Mouse (Mus musculus) lung, embryonic 16.5 days (tissue): ENCODE measurements around the gene Mab21l3. TPM values are rescaled to one million over a fixed set of nuclear protein-coding genes. Genes with fewer than 3 reads are reported as not detected.

ENCODE experiments used
- ATAC-seq: fragments of 200-750 bp; cut with Nextera tagmentation; 2 replicates; pipeline ENCODE4 v1.8.0; 2017; ENCODE audit warnings: low read depth, mild to moderate bottlenecking, moderate library complexity
- H3K27ac ChIP-seq: fragments of 300-500 bp; sonication (generic); 2 replicates; pipeline ENCODE4 v1.5.1; 2014; ENCODE audit warnings: mild to moderate bottlenecking, control low read depth, low read length
- H3K27me3 ChIP-seq: fragments of 300-500 bp; sonication (generic); 2 replicates; pipeline ENCODE4 v1.6.1; 2014; ENCODE audit warnings: low read depth, low read length, mixed read lengths; ENCODE audit not compliant: control insufficient read depth, insufficient read depth
- H3K36me3 ChIP-seq: fragments of 300-500 bp; sonication (generic); 2 replicates; pipeline ENCODE4 v1.6.1; 2014; ENCODE audit warnings: low read length; ENCODE audit not compliant: control insufficient read depth, insufficient read depth
- H3K4me1 ChIP-seq: fragments of 300-500 bp; sonication (generic); replicated peaks from 2 replicates; pipeline ENCODE4 v1.6.1; 2014; ENCODE audit warnings: low read length, mixed read lengths; ENCODE audit not compliant: control insufficient read depth, insufficient read depth
- H3K4me2 ChIP-seq: fragments of 300-500 bp; sonication (generic); 2 replicates; pipeline ENCODE4 v1.6.1; 2014; ENCODE audit warnings: low read depth, low read length, control low read depth
- H3K4me3 ChIP-seq: fragments of 300-500 bp; sonication (generic); 2 replicates; pipeline ENCODE4 v1.5.1; 2014; ENCODE audit warnings: mild to moderate bottlenecking, low read length, control low read depth
- H3K9ac ChIP-seq: fragments of 300-500 bp; sonication (generic); 2 replicates; pipeline ENCODE4 v1.6.1; 2014; ENCODE audit warnings: low read length, control low read depth
- H3K9me3 ChIP-seq: fragments of 300-500 bp; sonication (generic); 2 replicates; pipeline ENCODE4 v1.6.1; 2016; ENCODE audit warnings: low read length; ENCODE audit not compliant: control insufficient read depth
- WGBS: fragments of 180-500 bp; shearing (Covaris S2); extraction: QIAGEN DNeasy Blood & Tissue Kit; methylation state at CpG from one replicate; pipeline ENCODE4 v1.1.7; 2014; 5-methylcytosine and 5-hydroxymethylcytosine counted together
- polyA plus RNA-seq: library from polyadenylated mRNA; unstranded; fragments of >200 nt; fragmentation: Nextera tagmentation; extraction: Ambion mirVana; gene quantifications from 2 replicates; pipeline ENCODE4 v1.2.1, GENCODE M21; 2015

The Mab21l3 gene
- polyA plus RNA-seq, 1 experiment from 2014 or later, result 0.43 TPM

- no peak for ATAC-seq
These were observed 36.8 kb downstream of the Mab21l3 start for GRCm38 (mm10) chr3:101811931-101812330.

GRCm38 (mm10) chr3:101807646-101808045 is 41.1 kb downstream of the Mab21l3 start:
- 74% methylated on average over 6 of the region's 6 CpGs for WGBS
- H3K9me3 ChIP-seq, result no peaks in the 10 kb centered on the region
- no peak overlapping the region for H3K9ac ChIP-seq
- H3K4me3 ChIP-seq, result no peak overlapping the region
- ATAC-seq, result no peak
- H3K36me3 ChIP-seq, result no peaks in the 10 kb centered on the region
- no peak overlapping the region for H3K4me2 ChIP-seq
- no peaks in the 10 kb centered on the region for H3K27me3 ChIP-seq
- H3K4me1 ChIP-seq, result peaks cover 18% of the 10 kb centered on the region
- no peak overlapping the region for H3K27ac ChIP-seq

More at GRCm38 (mm10) chr3:101811931-101812330, 36.8 kb downstream of the Mab21l3 start:
- Histone ChIP-seq H3K27ac (no peak overlapping the region), H3K27me3 (no peaks in the 10 kb centered on the region), H3K36me3 (no peaks in the 10 kb centered on the region), H3K9me3 (no peaks in the 10 kb centered on the region), H3K4me1 (no peaks in the 10 kb centered on the region), H3K4me3 (no peak overlapping the region), H3K9ac (no peak overlapping the region), H3K4me2 (no peak overlapping the region)
- WGBS, result 62% methylated on average over 4 of the region's 4 CpGs

DNA sequence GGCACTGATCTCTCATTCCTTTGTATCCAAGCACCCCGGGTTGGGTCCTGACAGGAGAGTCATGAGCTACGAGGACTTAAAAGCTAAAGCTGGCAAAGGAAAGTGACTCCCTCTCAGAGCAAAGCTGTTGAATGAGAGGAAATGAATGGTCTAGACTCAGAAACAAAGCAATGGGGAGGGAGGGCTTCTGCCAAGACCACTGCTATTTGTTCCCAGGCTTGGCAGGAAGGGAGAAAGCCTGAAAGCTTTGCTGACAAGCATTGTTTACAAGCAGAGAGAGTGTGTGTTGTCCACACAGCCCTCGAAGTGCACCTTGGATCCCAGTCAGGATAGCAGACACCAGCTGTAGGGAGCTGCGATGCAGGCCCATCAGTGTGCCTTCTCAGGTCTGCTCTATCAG is 41.8 kb downstream of the Mab21l3 start:
- ATAC-seq, result peak; percentile 58
- no peak overlapping the region for H3K4me2 ChIP-seq
- H3K36me3 ChIP-seq, result no peaks in the 10 kb centered on the region
- WGBS, result 25% methylated on average over 4 of the region's 4 CpGs
- H3K4me1 ChIP-seq, result peaks cover 18% of the 10 kb centered on the region
- no peaks in the 10 kb centered on the region for H3K9me3 ChIP-seq
- H3K27ac ChIP-seq, result 0 out of 2 replicates have a peak overlapping the region, but pooled peaks have one; percentile 48
- no peaks in the 10 kb centered on the region for H3K27me3 ChIP-seq
- H3K4me3 ChIP-seq, result no peak overlapping the region
- H3K9ac ChIP-seq, result no peak overlapping the region

- H3K36me3 ChIP-seq, result no peaks in the 10 kb centered on the region
- WGBS, result 6% methylated on average over 16 of the region's 16 CpGs
- no peaks in the 10 kb centered on the region for H3K27me3 ChIP-seq
- peak; percentile 90 for ATAC-seq
- no peak overlapping the region for H3K27ac ChIP-seq
- peak overlapping the region; percentile 32 for H3K4me2 ChIP-seq
- H3K4me3 ChIP-seq, result no peak overlapping the region
- no peaks in the 10 kb centered on the region for H3K9me3 ChIP-seq
- H3K9ac ChIP-seq, result no peak overlapping the region; the same call in 1 of the 2 replicates
- peaks cover 18% of the 10 kb centered on the region for H3K4me1 ChIP-seq
These were observed 42.6 kb downstream of the Mab21l3 start for GRCm38 (mm10) chr3:101806149-101806548.

DNA sequence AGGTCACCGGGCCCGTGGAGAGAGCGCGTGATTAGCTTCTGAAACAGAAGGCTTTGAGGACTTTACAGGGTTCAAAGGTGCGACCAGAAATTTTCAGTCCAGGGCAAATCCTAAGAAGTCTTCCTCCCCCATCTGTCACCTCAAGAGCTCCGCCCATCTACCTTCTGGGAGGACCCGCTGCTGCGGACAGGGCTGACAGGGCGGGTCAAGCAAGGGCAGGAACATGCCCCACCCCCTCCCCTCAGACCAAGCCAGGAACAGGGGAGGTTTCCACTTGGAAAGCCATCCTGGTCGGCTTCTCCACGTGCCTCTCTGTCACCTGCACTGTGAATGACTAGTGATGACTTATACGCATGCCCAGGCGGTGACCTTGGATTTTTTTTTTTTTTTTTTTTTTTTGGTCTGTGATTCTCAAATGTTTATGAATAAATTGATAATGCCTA is 43.2 kb downstream of the Mab21l3 start:
- Histone ChIP-seq H3K9ac (no peak overlapping the region), H3K4me2 (no peak overlapping the region), H3K4me1 (peaks cover 18% of the 10 kb centered on the region), H3K9me3 (no peaks in the 10 kb centered on the region), H3K36me3 (no peaks in the 10 kb centered on the region), H3K27ac (no peak overlapping the region), H3K4me3 (no peak overlapping the region), H3K27me3 (no peaks in the 10 kb centered on the region)
- 26% methylated on average over 13 of the region's 13 CpGs for WGBS
- no peak for ATAC-seq

DNA sequence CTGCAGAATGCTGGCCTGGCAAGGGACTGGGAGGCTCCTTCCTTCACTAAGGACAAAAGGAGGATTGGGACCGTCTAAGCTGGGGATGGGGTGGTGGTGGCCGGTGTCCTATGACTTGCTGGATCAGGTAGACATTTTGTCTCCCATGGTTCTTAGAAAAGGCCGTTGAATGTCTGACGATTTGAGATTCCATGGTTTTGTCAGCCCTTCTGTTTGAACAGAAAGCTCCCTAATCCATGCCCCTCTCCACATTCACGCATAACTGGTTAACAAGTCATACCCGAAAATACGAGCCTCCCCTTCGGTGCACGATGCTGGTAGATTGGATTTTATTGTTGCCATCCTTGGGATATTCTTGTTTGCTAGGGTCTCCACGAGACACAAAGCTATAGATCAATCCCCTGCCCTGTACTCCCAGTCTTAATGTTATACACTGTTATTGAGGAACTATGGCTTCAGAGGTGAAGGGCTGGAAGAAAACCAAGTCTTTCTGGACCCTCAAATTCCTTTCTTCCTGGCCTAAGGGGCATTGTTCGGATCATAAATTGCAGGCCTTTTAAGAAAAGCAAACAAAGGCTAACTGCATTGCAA is 43.7 kb downstream of the Mab21l3 start:
- no peak overlapping the region for H3K9ac ChIP-seq
- no peaks in the 10 kb centered on the region for H3K27me3 ChIP-seq
- no peaks in the 10 kb centered on the region for H3K9me3 ChIP-seq
- WGBS, result 58% methylated on average over 11 of the region's 11 CpGs
- no peak overlapping the region for H3K27ac ChIP-seq
- H3K36me3 ChIP-seq, result no peaks in the 10 kb centered on the region
- H3K4me2 ChIP-seq, result no peak overlapping the region
- no peak overlapping the region for H3K4me3 ChIP-seq
- peaks cover 21% of the 10 kb centered on the region for H3K4me1 ChIP-seq
- ATAC-seq, result no peak

- Histone ChIP-seq H3K9me3 (no peaks in the 10 kb centered on the region), H3K27me3 (no peaks in the 10 kb centered on the region), H3K4me3 (no peak overlapping the region), H3K9ac (no peak overlapping the region), H3K36me3 (no peaks in the 10 kb centered on the region), H3K27ac (no peak overlapping the region), H3K4me1 (peaks cover 26% of the 10 kb centered on the region), H3K4me2 (no peak overlapping the region)
- no peak for ATAC-seq
- WGBS, result 37% methylated on average over 6 of the region's 6 CpGs
These were observed 44.4 kb downstream of the Mab21l3 start for GRCm38 (mm10) chr3:101804331-101804730.

GRCm38 (mm10) chr3:101803764-101804163 is 45.0 kb downstream of the Mab21l3 start:
- H3K4me3 ChIP-seq, result no peak overlapping the region
- no peak overlapping the region for H3K27ac ChIP-seq
- no peak for ATAC-seq
- H3K4me1 ChIP-seq, result peaks cover 31% of the 10 kb centered on the region
- H3K9me3 ChIP-seq, result no peaks in the 10 kb centered on the region
- no peaks in the 10 kb centered on the region for H3K27me3 ChIP-seq
- H3K9ac ChIP-seq, result no peak overlapping the region
- no peak overlapping the region for H3K4me2 ChIP-seq
- H3K36me3 ChIP-seq, result no peaks in the 10 kb centered on the region
- 55% methylated on average over 6 of the region's 6 CpGs for WGBS

DNA sequence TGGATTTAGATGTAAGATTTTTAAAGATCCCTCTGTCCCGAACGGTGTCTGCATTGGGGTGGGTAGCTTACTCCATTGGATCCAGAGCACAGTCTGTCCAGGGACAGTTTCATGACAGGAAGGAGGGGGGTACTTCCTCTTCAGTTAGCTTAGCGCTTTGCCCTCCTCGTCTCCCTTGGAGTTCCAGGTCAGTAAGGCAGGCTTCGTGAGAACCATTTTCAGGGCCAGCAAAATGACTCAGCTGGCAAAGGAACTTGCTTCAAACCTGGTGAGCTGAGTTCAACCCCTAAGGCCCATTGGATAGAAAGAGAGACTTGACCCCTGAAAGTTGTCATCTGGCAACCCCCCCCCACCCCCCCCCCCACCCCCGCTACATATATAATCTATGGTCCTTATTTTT is 46.0 kb downstream of the Mab21l3 start:
- no peak for ATAC-seq
- Histone ChIP-seq H3K4me1 (peaks cover 38% of the 10 kb centered on the region), H3K9ac (no peak overlapping the region), H3K4me3 (no peak overlapping the region), H3K27ac (no peak overlapping the region), H3K9me3 (no peaks in the 10 kb centered on the region), H3K27me3 (no peaks in the 10 kb centered on the region), H3K36me3 (no peaks in the 10 kb centered on the region), H3K4me2 (no peak overlapping the region)
- WGBS, result 75% methylated on average over 6 of the region's 6 CpGs
